Mouse (Mus musculus): ENCODE measurements at regions not wholly inside any gene's neighbourhood (a gene's known extent, or its start where the extent isn't known, plus 50 kb on each side); places are given as distances from the start of the nearest gene placed in this dataset.
"Not testable (repeated sequence)": the region's sequence is repeated elsewhere in the genome, so short reads cannot be mapped to it uniquely, and the experiment has no call there.

- DNase-seq (ENCODE audit: low read depth, low spot score): no peak
Observed at GRCm38 (mm10) chr19:27694478-27694877, 264.9 kb upstream of the Pum3 start.

DNA sequence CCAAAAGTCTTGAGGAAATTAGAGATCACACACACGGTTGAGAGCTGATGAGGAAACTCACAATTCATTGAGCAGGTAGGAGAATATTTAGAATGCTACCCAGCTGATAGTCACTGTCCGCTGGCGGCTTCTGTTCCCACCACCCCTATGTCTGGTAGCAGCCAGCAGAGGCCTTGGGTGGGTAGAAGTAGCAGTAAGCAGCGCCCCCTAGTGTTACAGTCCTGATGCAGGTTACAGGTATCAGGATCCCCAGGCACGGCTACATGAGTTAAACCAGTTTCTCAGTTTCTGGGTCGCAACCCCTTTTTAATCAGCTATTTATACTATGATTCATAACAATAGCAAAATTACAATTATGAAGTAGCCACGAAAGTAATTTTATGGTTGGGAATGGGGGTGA, 264.1 kb upstream of the Pum3 start:
- peak; percentile 31 for DNase-seq (ENCODE audit: low read depth, low spot score)

- no peak for DNase-seq (ENCODE audit: low read depth, low spot score)
Observed at GRCm38 (mm10) chr19:27692944-27693343, 263.3 kb upstream of the Pum3 start.

- no peak for DNase-seq (ENCODE audit: low read depth, low spot score)
Observed at GRCm38 (mm10) chr19:27683426-27683825, 253.8 kb upstream of the Pum3 start.

DNA sequence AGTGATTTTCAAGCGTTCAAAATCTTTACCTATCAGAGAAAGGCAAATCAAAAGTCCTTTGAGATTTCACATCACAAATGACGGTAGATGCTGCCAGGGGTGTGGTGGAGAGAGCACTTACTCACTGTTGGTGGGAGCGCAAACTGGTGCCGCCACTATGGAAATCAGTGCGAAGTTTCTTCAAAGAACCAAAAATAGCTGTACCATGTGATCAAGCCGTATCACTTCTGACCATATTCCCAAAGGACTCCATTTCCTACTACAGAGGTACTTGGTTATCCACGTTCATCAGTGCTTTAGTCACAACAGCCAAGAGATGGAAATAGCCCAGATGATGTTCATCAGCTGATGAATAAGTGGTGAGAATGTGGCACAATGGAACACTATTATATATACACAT, 249.8 kb upstream of the Pum3 start:
- no peak for DNase-seq (ENCODE audit: low read depth, low spot score)

- DNase-seq (ENCODE audit: low read depth, low spot score): no peak
Observed at GRCm38 (mm10) chr19:27672679-27673190, 243.1 kb upstream of the Pum3 start.

DNA sequence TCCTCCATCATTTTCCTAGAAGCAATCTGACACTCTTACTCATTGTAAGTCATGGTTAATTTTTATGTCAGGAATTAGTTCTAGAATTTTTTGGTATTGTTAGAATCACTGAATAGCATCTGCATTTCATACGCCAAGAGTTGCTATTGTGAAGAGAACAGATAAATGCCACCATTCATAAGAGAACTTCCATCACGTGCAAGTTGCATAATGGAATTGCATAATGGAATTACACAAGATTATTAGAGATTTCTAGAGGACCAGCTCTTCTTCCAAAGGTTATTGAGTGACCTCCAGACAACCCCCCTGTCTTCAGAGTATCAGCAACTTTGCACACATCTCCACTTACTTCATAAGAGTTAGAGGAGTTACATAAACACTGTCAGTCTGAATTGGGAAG, 233.7 kb upstream of the Pum3 start:
- no peak for DNase-seq (ENCODE audit: low read depth, low spot score)

GRCm38 (mm10) chr19:27641001-27641400, 211.4 kb upstream of the Pum3 start:
- DNase-seq (ENCODE audit: low read depth, low spot score): peak; percentile 16

DNA sequence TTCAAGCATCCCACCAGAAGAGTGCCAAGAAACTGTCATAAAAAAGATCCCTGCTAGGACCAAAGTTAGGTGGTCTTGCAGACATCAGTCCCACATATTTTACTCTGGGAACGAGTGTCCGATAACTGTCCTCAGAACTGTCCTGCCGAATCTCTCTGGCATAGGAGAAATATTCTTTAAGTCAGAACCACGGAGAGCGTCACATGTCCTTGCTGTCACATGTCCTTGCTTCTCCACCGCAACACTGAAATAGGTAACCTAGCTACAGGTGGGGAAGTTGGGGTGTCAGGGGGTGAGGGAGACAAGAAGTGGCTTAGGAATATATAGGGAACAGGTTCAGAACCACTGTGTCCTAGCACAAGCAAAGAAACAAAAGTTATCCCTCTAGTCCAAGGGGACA, 203.5 kb upstream of the Pum3 start:
- DNase-seq (ENCODE audit: low read depth, low spot score): no peak

GRCm38 (mm10) chr19:27627626-27628025, 198.0 kb upstream of the Pum3 start:
- DNase-seq (ENCODE audit: low read depth, low spot score): no peak

- no peak for DNase-seq (ENCODE audit: low read depth, low spot score)
Observed at GRCm38 (mm10) chr19:27617522-27617921, 187.9 kb upstream of the Pum3 start.

- DNase-seq (ENCODE audit: low read depth, low spot score): no peak
Observed at GRCm38 (mm10) chr19:27606933-27607332, 177.3 kb upstream of the Pum3 start.

- DNase-seq (ENCODE audit: low read depth, low spot score): no peak
Observed at GRCm38 (mm10) chr19:27603296-27603695, 173.7 kb upstream of the Pum3 start.

GRCm38 (mm10) chr19:27601551-27601950, 171.9 kb upstream of the Pum3 start:
- DNase-seq (ENCODE audit: low read depth, low spot score): no peak

GRCm38 (mm10) chr19:27600386-27600785, 170.8 kb upstream of the Pum3 start:
- not testable (repeated sequence) for DNase-seq (ENCODE audit: low read depth, low spot score)

- DNase-seq (ENCODE audit: low read depth, low spot score): no peak
Observed at GRCm38 (mm10) chr19:27599639-27600308, 170.1 kb upstream of the Pum3 start.

DNA sequence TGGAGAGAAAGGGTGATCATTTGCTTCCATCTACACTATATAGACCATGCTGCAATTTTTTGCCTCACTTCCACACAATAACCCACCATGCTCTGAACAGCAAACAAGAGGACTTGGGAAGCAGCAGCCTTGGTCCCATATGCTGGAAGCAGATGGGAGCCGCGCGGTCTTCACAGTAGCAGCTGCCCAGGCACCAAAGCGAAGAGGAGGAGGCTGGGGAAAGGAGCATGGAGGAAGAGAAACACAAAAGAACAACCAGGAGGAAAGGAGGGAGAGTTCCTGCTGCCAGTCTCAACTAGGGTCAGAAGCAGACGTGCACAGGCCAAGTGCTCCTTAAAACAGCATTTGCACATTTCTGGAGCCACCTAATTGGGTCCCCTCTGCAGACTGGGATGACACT, 168.7 kb upstream of the Pum3 start:
- no peak for DNase-seq (ENCODE audit: low read depth, low spot score)

DNA sequence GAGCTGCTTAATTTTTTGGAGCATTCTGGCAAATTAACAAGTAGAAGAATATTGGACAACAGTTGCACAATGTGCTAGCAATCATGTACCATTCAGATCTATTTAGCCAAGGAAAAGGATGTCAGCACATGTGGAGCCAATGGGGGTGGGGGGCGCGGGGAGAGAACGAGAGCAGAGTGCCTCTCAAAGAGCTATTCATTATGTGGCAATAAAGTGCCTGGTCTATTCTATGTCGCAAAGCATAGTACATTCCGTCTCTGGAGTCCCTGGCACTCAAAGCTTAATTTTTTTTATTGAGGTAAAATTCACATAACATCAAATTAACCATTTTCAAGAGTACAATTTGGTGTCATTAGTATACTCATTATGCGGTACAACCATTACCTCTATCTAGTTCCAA, 155.9 kb upstream of the Pum3 start:
- DNase-seq (ENCODE audit: low read depth, low spot score): no peak

DNA sequence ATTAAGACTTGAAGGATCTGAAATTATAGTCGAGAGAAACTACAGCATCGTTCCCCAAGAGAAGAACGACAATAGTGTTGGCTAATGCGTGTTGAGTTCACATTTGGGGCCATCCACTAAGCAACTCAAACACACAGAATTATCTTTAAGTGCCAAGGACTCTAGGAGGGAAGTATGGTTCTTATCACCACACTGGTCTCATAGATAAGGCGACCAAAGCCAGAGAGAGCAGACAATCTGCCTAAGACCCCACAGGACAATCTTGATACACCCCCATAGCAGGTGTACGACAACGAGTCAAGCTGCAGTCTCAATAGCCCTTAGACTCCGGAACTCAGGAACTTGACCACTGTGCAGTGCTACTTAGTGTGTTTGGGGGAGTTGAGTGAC, 152.5 kb upstream of the Pum3 start:
- no peak for DNase-seq (ENCODE audit: low read depth, low spot score)

GRCm38 (mm10) chr19:27581362-27582110, 151.9 kb upstream of the Pum3 start:
- DNase-seq (ENCODE audit: low read depth, low spot score): no peak

DNA sequence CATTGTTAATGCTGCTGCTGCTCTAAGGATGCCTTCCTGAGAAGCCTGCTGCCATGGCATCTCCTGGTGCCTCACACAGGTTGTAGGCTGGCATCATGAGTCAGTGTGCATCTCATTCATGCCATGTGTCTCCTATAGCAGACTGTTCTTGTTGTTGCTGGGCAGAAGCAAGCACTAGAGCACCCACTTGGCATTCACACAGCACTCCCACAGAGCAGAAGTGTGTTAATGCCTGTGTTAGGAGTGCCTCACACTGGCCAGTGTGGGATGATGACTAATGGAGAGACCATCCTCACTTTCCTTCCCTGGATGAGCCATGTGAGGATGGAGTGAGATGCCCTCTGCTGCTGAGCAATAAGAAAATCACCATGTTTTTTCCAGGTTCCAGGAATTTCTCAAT, 146.9 kb upstream of the Pum3 start:
- no peak for DNase-seq (ENCODE audit: low read depth, low spot score)

- DNase-seq (ENCODE audit: low read depth, low spot score): no peak
Observed at GRCm38 (mm10) chr19:27566929-27567328, 137.3 kb upstream of the Pum3 start.

DNA sequence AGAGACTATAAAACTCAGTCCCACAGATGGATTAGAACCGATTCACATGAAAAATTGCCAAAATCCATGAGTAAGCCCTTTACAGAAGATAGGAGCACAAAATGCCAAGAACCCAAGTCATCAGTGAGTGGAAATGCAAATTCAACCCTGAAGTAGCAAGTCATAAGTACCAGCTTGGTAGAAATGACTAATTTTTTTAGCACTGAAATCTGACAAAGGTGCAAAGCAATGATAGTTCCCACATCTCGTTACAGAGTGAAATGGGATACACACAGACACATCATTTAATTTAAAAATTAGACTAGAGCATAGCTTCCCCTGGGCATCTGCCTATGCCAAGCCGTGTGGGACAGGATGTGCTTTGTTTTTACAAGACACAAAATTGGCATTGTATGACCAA, 136.4 kb upstream of the Pum3 start:
- no peak for DNase-seq (ENCODE audit: low read depth, low spot score)
